Mouse (Mus musculus) bone marrow macrophage, adult 2 months (primary cell): Measurements from ENCODE around the gene Dus3l.

Source experiments
- CTCF ChIP-seq: IDR thresholded peaks from 2 replicates; pipeline ENCODE4 v1.5.1; 2012; ENCODE audit warnings: low read depth, mild to moderate bottlenecking, low read length, moderate library complexity
- POLR2A ChIP-seq: IDR thresholded peaks from 2 replicates; pipeline ENCODE4 v1.6.1; 2012; ENCODE audit warnings: mild to moderate bottlenecking, low read depth, low read length, borderline replicate concordance

- TF ChIP-seq POLR2A (no peak), CTCF (no peak)
Observed at GRCm38 (mm10) chr17:56793614-56794319, 29.2 kb downstream of the Dus3l start.
